Mouse (Mus musculus) lung, adult 2 months (tissue): ENCODE data around the gene Olfr610.
"Not testable (repeated sequence)": the region's sequence is repeated elsewhere in the genome, so short reads cannot be mapped to it uniquely, and the experiment has no call there.

Experiments
- CTCF ChIP-seq: fragments of 200-500 bp; IDR thresholded peaks from 2 replicates; pipeline ENCODE4 v1.5.1; 2011; ENCODE audit warnings: mild to moderate bottlenecking, low read length, control low read depth; ENCODE audit not compliant: insufficient read depth
- POLR2A ChIP-seq: fragments of 200-500 bp; IDR thresholded peaks from 2 replicates; pipeline ENCODE4 v1.6.1; 2011; ENCODE audit warnings: low read depth, mild to moderate bottlenecking, control low read depth, low read length, borderline replicate concordance; ENCODE audit errors: extremely low read depth

DNA sequence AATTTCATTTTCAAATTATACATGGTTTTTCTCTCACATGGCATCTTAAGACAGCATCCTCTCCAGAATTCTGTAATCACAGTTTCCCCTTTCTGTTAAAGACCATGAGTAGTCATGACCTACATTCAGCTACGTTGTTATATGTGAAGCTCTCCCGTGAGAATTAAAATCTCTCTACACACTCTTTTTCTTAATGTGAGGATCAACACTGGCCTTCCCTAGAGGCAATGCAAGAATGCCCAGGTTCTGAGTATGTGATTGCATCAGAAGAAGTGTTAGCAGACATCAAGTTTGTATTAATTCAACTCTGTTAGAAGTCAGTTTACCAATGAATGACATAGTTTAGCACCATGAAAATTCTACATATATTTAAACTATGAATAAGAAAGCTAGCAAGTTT lies 30.7 kb upstream of the Olfr610 start, which contains the start of gene Olfr612:
- not testable (repeated sequence) for TF ChIP-seq POLR2A, CTCF
